Comparison of ENCODE assay signal across 10 mouse cellular contexts in the genomic region with DNA sequence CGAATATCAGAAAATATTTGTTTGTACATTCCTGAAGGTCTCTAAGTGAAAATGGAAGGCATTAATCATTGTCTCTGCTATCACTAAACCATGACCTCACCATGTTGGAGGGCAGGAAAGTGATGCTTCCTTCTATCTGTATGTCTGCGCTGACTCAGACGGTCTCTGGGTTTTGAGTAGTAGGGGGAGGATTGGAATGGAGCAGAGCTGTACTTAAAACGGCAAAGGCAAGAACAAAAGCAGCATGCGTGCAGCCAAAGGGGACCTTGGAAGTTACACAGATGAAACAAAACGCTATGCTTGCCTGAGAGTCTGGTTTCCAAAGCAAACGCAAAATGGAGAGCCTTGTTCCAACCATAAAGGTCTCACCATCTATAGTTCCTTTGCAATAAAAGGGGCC. TPM values are rescaled to one million over a fixed set of nuclear protein-coding genes. Genes with fewer than 3 reads are reported as not detected.
DNase-seq lines count a peak whose midpoint lies in the region; ATAC-seq and TF ChIP-seq lines count a peak whose summit lies in the region.
"Had no signal": no experiment of that assay in that cellular context is flagged by ENCODE, and none has a peak within 500 bp of the region (broad histone marks: within the 10 kb centered on the region; RNA-seq: fewer than 3 reads in every experiment).

No protein-coding gene starts in this region.

- ATAC-seq in heart, embryonic 12.5 days (ENCODE audit: insufficient number of reproducible peaks, low FRiP score): no peak
- no peak for ATAC-seq in embryonic facial prominence, embryonic 15.5 days (ENCODE audit: insufficient number of reproducible peaks, low FRiP score, low TSS enrichment, low read depth)
- ATAC-seq in midbrain, embryonic 12.5 days (ENCODE audit: low FRiP score, low read depth): no peak
- ATAC-seq: CD4-positive, CD25-positive, alpha-beta regulatory T cell, adult 4 months had no signal

- 32% methylated on average over 7 of the region's 7 CpGs for WGBS in heart, embryonic 12.5 days
- 32% methylated on average over 7 of the region's 7 CpGs for WGBS in embryonic facial prominence, embryonic 15.5 days
- 52% methylated on average over 7 of the region's 7 CpGs for WGBS in midbrain, embryonic 12.5 days

- H3K27ac ChIP-seq in heart, embryonic 12.5 days (ENCODE audit: poor library complexity, severe bottlenecking): peak overlapping the region; percentile 41; the same call in 1 of the 2 replicates
- peak overlapping the region; percentile 44; the same call in 1 of the 2 replicates for H3K27ac ChIP-seq in embryonic facial prominence, embryonic 15.5 days (replicated peaks)
- peak overlapping the region; percentile 57 for H3K27ac ChIP-seq in midbrain, embryonic 12.5 days (replicated peaks)
- no peak overlapping the region for H3K27ac ChIP-seq in gastrocnemius, adult 2 months

- H3K9me3 ChIP-seq in heart, embryonic 12.5 days (replicated peaks): no peaks in the 10 kb centered on the region
- H3K9me3 ChIP-seq in embryonic facial prominence, embryonic 15.5 days (replicated peaks): no peaks in the 10 kb centered on the region
- no peaks in the 10 kb centered on the region for H3K9me3 ChIP-seq in midbrain, embryonic 12.5 days

- no peak overlapping the region for H3K4me3 ChIP-seq in heart, embryonic 12.5 days
- no peak overlapping the region for H3K4me3 ChIP-seq in embryonic facial prominence, embryonic 15.5 days (replicated peaks)
- H3K4me3 ChIP-seq in midbrain, embryonic 12.5 days: no peak overlapping the region
- no peak overlapping the region for H3K4me3 ChIP-seq in gastrocnemius, adult 2 months

- no peaks in the 10 kb centered on the region for H3K36me3 ChIP-seq in heart, embryonic 12.5 days
- H3K36me3 ChIP-seq in embryonic facial prominence, embryonic 15.5 days: no peaks in the 10 kb centered on the region
- peaks cover 7% of the 10 kb centered on the region; the same call in 1 of the 2 replicates for H3K36me3 ChIP-seq in midbrain, embryonic 12.5 days

- DNase-seq in heart, postnatal 4 days: no peak
- DNase-seq in 416B (ENCODE audit: low read depth): peak; percentile 34
- DNase-seq in gastrocnemius, adult 2 months: no peak
- no peak for DNase-seq in layer of hippocampus, adult 9-10 months (ENCODE audit: low spot score)
- no peak for DNase-seq in B cell, adult 2 months
- DNase-seq: kidney, adult 2 months had no signal

- intact Hi-C loops in gastrocnemius, adult 2 months (cut with DNase I): no loop called here

- H3K27me3 ChIP-seq in heart, embryonic 12.5 days (replicated peaks): no peaks in the 10 kb centered on the region
- no peaks in the 10 kb centered on the region for H3K27me3 ChIP-seq in embryonic facial prominence, embryonic 15.5 days
- H3K27me3 ChIP-seq in midbrain, embryonic 12.5 days: no peaks in the 10 kb centered on the region

- H3K9ac ChIP-seq in heart, embryonic 12.5 days: no peak overlapping the region
- H3K9ac ChIP-seq in embryonic facial prominence, embryonic 15.5 days: no peak overlapping the region
- H3K9ac ChIP-seq in midbrain, embryonic 12.5 days (replicated peaks): no peak overlapping the region

- H3K4me1 ChIP-seq in heart, embryonic 12.5 days (replicated peaks): peaks cover 28% of the 10 kb centered on the region
- peaks cover 44% of the 10 kb centered on the region for H3K4me1 ChIP-seq in embryonic facial prominence, embryonic 15.5 days
- peaks cover 29% of the 10 kb centered on the region for H3K4me1 ChIP-seq in midbrain, embryonic 12.5 days

- TF ChIP-seq CTCF in gastrocnemius, adult 2 months (IDR thresholded peaks at IDR 0.05): no peak

- no peak overlapping the region for H3K4me2 ChIP-seq in heart, embryonic 12.5 days
- no peak overlapping the region for H3K4me2 ChIP-seq in embryonic facial prominence, embryonic 15.5 days (replicated peaks)
- H3K4me2 ChIP-seq in midbrain, embryonic 12.5 days (replicated peaks): no peak overlapping the region

RNA-seq across cellular contexts. Expression of gene Traf3ip2, which starts 41.7 kb away (rescaled TPM):
- 10.9 and 11.7 TPM in 2 replicates for polyA plus RNA-seq in heart, embryonic 12.5 days (2016; fragmentation: Nextera tagmentation; extraction: Ambion mirVana)
- total RNA-seq in heart, postnatal 4 days (2021): 1 to 10 TPM; 7.1 to 7.3 TPM
- 22.2 and 22.3 TPM in 2 replicates for polyA plus RNA-seq in embryonic facial prominence, embryonic 15.5 days (2015; fragmentation: Nextera tagmentation; extraction: Ambion mirVana)
- 5.4 and 6.1 TPM in 2 replicates for polyA plus RNA-seq in midbrain, embryonic 12.5 days (2016; fragmentation: Nextera tagmentation; extraction: Ambion mirVana)
- total RNA-seq in gastrocnemius, adult 2 months (2021): 1 to 10 TPM; 5.5 to 9.0 TPM
